Mouse (Mus musculus) G1E (cell line): ENCODE results near the gene Saxo2.

Source experiments
- CTCF ChIP-seq: IDR thresholded peaks from 2 replicates; pipeline ENCODE4 v1.5.1; 2012; ENCODE audit warnings: low read depth, low read length, inconsistent platforms, mixed read lengths
- GATA1 ChIP-seq: IDR thresholded peaks from 2 replicates; pipeline ENCODE4 v1.6.1; 2012; ENCODE audit warnings: borderline replicate concordance, low read length, inconsistent platforms, mixed read lengths
- POLR2AphosphoS5 ChIP-seq: IDR thresholded peaks from 2 replicates; pipeline ENCODE4 v1.6.1; 2012; ENCODE audit warnings: low read depth, low read length, inconsistent platforms; ENCODE audit not compliant: insufficient replicate concordance
- TAL1 ChIP-seq: conservative IDR thresholded peaks from 2 replicates; pipeline ENCODE4 v1.6.1; 2012; ENCODE audit warnings: low read depth, low read length, inconsistent platforms, mixed read lengths

- TF ChIP-seq CTCF (no peak), TAL1 (no peak), POLR2AphosphoS5 (no peak), GATA1 (no peak)
These were observed 42.9 kb upstream of the Saxo2 start for GRCm38 (mm10) chr7:82691021-82691738.
